Mouse (Mus musculus) heart, adult 2 months (tissue): Measurements from ENCODE around the gene Map2k5.

Source experiments
- CTCF ChIP-seq: fragments of 200-600 bp; IDR thresholded peaks from 2 replicates; pipeline ENCODE4 v1.8.1; 2022; ENCODE audit warnings: antibody characterized with exemption, mild to moderate bottlenecking, moderate library complexity
- EP300 ChIP-seq: fragments of 200-500 bp; IDR thresholded peaks from 2 replicates; pipeline ENCODE4 v1.6.1; 2011; ENCODE audit warnings: low read depth, low read length, control low read depth; ENCODE audit not compliant: insufficient read depth

DNA sequence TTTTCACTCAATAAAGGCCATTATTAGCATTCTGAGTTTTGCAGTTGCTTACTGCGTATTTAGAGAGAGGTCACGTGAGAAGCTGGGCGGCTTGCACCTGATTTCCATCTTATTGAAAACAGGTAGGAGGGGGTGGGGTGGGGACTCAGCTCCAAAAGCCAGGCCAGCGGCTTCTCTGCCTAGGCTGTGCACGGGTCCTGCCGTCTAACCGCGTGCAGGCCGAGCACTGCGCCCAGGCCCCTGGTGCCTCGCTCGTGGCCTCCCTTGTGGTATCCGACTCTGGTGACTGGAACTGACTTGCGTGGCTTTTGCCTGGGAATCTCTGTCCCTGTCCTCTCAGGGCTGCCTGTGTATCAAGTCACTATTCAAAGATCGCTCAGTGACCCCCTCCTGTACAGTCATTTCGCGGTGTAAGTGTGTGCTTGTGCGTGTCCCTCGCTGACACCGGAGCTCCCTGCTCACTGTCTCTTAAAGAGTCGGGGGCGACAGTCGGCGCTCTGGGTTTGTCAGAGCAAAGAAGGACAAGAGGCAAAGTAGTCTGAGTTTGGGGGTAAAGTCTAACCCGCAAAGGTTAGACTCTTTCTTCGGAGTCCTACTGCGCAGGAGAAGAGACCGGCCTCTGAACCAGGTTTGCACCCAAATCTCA, 245.6 kb downstream of the Map2k5 start:
- TF ChIP-seq EP300: no peak
- TF ChIP-seq CTCF: no peak
